Mouse (Mus musculus) heart, embryonic 14.5 days (tissue): ENCODE measurements around the gene Il4i1. TPM values are rescaled to one million over a fixed set of nuclear protein-coding genes. Genes with fewer than 3 reads are reported as not detected.
"Not testable (repeated sequence)": the region's sequence is repeated elsewhere in the genome, so short reads cannot be mapped to it uniquely, and the experiment has no call there.

Experiments
- ATAC-seq: fragments of 200-750 bp; cut with Nextera tagmentation; 2 replicates; pipeline ENCODE4 v1.8.0; 2017; ENCODE audit warnings: low read depth, moderate TSS enrichment; ENCODE audit not compliant: insufficient number of reproducible peaks, insufficient read depth, low FRiP score
- H3K27ac ChIP-seq, 2 experiments: fragments of 200-500 bp in 1 of 2; fragments of 300-500 bp in 1 of 2; sonication (generic) in 1 of 2; replicated peaks in 1 of 2; 2 replicates each; pipeline ENCODE4 v1.5.1; 2012 to 2014; ENCODE audit warnings: low read depth in 2 of 2, low read length in 2 of 2, control low read depth in 1 of 2, mild to moderate bottlenecking in 1 of 2, mixed read lengths in 1 of 2; ENCODE audit not compliant: control insufficient read depth in 1 of 2, insufficient read depth in 1 of 2
- H3K27me3 ChIP-seq: fragments of 300-500 bp; sonication (generic); 2 replicates; pipeline ENCODE4 v1.6.1; 2014; ENCODE audit warnings: mild to moderate bottlenecking, low read length, control low read depth; ENCODE audit not compliant: control insufficient read depth, insufficient read depth
- H3K36me3 ChIP-seq: fragments of 300-500 bp; sonication (generic); 2 replicates; pipeline ENCODE4 v1.6.1; 2014; ENCODE audit warnings: mild to moderate bottlenecking, control low read depth, low read length, mixed read lengths; ENCODE audit not compliant: control insufficient read depth, insufficient read depth
- H3K4me1 ChIP-seq, 2 experiments: fragments of 200-500 bp in 1 of 2; fragments of 300-500 bp in 1 of 2; sonication (generic) in 1 of 2; 2 replicates each; pipeline ENCODE4 v1.6.1; 2012 to 2014; ENCODE audit warnings: low read length in 2 of 2, control low read depth in 1 of 2, mixed read lengths in 1 of 2; ENCODE audit not compliant: control insufficient read depth in 2 of 2, insufficient read depth in 2 of 2
- H3K4me2 ChIP-seq: fragments of 300-500 bp; sonication (generic); 2 replicates; pipeline ENCODE4 v1.6.1; 2014; ENCODE audit warnings: mild to moderate bottlenecking, low read length
- H3K4me3 ChIP-seq, 2 experiments: fragments of 200-500 bp in 1 of 2; fragments of 300-500 bp in 1 of 2; sonication (generic) in 1 of 2; 2 replicates each; pipeline ENCODE4 v1.5.1; 2012 to 2014; ENCODE audit warnings: low read length in 2 of 2, mild to moderate bottlenecking in 2 of 2, control low read depth in 1 of 2, low read depth in 1 of 2, moderate library complexity in 1 of 2; ENCODE audit not compliant: control insufficient read depth in 1 of 2, insufficient read depth in 1 of 2
- H3K9ac ChIP-seq: fragments of 300-500 bp; sonication (generic); 2 replicates; pipeline ENCODE4 v1.6.1; 2014; ENCODE audit warnings: mild to moderate bottlenecking, low read length
- H3K9me3 ChIP-seq: fragments of 300-500 bp; sonication (generic); 2 replicates; pipeline ENCODE4 v1.6.1; 2016; ENCODE audit warnings: low read length, control low read depth; ENCODE audit not compliant: control insufficient read depth
- WGBS: fragments of 180-500 bp; shearing (Covaris S2); extraction: QIAGEN DNeasy Blood & Tissue Kit; methylation state at CpG from one replicate; pipeline ENCODE4 v1.1.7; 2014; 5-methylcytosine and 5-hydroxymethylcytosine counted together
- polyA plus RNA-seq: library from polyadenylated mRNA; unstranded; fragments of >200 nt; fragmentation: Nextera tagmentation; extraction: Ambion mirVana; gene quantifications from 2 replicates; pipeline ENCODE4 v1.2.1, GENCODE M21; 2014

Il4i1 gene
- polyA plus RNA-seq, 1 experiment from 2014 or later = 0.91 TPM

GRCm38 (mm10) chr7:44870614-44871013 is 54.4 kb downstream of the Il4i1 start:
- peak overlapping the region; percentile 83 to 100 for H3K27ac ChIP-seq
- peak overlapping the region in 1 of 2 experiments; percentile 77; a peak in 2 of 4 replicates for H3K4me3 ChIP-seq
- H3K36me3 ChIP-seq = peaks cover 11% of the 10 kb centered on the region; the same call in 1 of the 2 replicates
- H3K4me1 ChIP-seq = peaks cover 31 to 52% of the 10 kb centered on the region in 2 experiments
- ATAC-seq = no peak
- H3K27me3 ChIP-seq = no peaks in the 10 kb centered on the region
- no peaks in the 10 kb centered on the region for H3K9me3 ChIP-seq
- 83% methylated on average over 6 of the region's 6 CpGs for WGBS
- H3K9ac ChIP-seq = peak overlapping the region; percentile 97
- H3K4me2 ChIP-seq = peak overlapping the region; percentile 92

- Histone ChIP-seq H3K9me3 (no peaks in the 10 kb centered on the region), H3K9ac (no peak overlapping the region), H3K27ac (no peak overlapping the region), H3K27me3 (no peaks in the 10 kb centered on the region), H3K4me3 (no peak overlapping the region), H3K36me3 (peaks cover 10% of the 10 kb centered on the region; the same call in 1 of the 2 replicates), H3K4me1 (peaks cover 28 to 46% of the 10 kb centered on the region in 2 experiments), H3K4me2 (no peak overlapping the region)
- no peak for ATAC-seq
- 71% methylated on average over 1 of the region's 1 CpGs for WGBS
Observed at GRCm38 (mm10) chr7:44871181-44871580, 55.0 kb downstream of the Il4i1 start.

DNA sequence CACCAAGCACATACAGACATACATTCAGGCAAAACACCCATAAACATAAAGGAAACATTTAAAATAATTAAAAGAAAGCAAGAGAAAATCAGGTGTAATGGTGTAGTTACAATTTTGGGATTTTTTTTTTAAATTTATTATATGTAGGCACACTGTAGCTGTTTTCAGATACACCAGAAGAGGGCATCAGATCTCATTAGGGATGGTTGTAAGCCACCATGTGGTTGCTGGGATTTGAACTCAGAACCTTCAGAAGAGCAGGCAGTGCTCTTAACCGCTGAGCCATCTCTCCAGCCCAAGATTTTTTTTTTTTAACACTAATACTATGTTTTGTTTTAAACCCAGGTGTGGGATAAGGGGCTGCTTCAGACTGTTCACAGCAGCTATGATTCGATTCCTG is 55.6 kb downstream of the Il4i1 start:
- not testable (repeated sequence) for H3K9me3 ChIP-seq, H3K4me2 ChIP-seq, H3K9ac ChIP-seq, H3K4me3 ChIP-seq, ATAC-seq, H3K27ac ChIP-seq, H3K27me3 ChIP-seq
- H3K36me3 ChIP-seq = peaks cover 16% of the 10 kb centered on the region
- peaks cover 23 to 40% of the 10 kb centered on the region in 2 experiments for H3K4me1 ChIP-seq
- 88% methylated on average over 2 of the region's 2 CpGs for WGBS

DNA sequence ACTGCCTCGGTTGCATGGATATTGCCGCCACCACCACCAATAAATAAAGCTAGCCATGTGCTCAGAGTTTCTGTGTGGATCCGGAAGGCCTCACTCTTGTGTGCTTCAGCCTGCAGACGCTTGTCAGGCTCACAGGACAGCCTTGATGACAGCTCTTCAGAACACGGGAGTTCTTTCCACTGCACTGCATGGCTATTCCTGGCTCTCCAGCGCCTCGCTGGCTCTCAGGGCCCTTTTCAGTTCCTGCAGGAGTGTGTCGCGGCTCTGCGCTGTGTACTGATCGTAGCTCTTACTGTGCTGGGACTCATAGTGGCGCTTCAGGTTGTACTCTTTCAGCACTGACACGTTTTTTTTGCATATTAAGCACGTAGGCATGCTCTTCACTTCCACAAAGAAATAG is 61.6 kb downstream of the Il4i1 start:
- Histone ChIP-seq H3K27me3 (no peaks in the 10 kb centered on the region), H3K36me3 (peaks cover 71% of the 10 kb centered on the region), H3K4me3 (no peak overlapping the region), H3K9me3 (no peaks in the 10 kb centered on the region), H3K4me1 (peaks cover 20 to 24% of the 10 kb centered on the region in 2 experiments), H3K4me2 (no peak overlapping the region), H3K9ac (0 out of 2 replicates have a peak overlapping the region, but pooled peaks have one; percentile 27), H3K27ac (peak overlapping the region; percentile 60 to 87)
- WGBS = 37% methylated on average over 14 of the region's 14 CpGs
- ATAC-seq = peak; percentile 54

GRCm38 (mm10) chr7:44883036-44883435 is 66.8 kb downstream of the Il4i1 start:
- 89% methylated on average over 3 of the region's 3 CpGs for WGBS
- no peak for ATAC-seq

GRCm38 (mm10) chr7:44884637-44885036 is 68.5 kb downstream of the Il4i1 start:
- H3K9me3 ChIP-seq = no peaks in the 10 kb centered on the region
- H3K4me2 ChIP-seq = no peak overlapping the region
- no peak overlapping the region for H3K27ac ChIP-seq
- H3K36me3 ChIP-seq = peaks cover 89% of the 10 kb centered on the region
- ATAC-seq = no peak
- H3K27me3 ChIP-seq = no peaks in the 10 kb centered on the region
- peaks cover 12 to 22% of the 10 kb centered on the region in 2 experiments for H3K4me1 ChIP-seq
- H3K9ac ChIP-seq = no peak overlapping the region
- no peak overlapping the region for H3K4me3 ChIP-seq
- WGBS = 100% methylated on average over 5 of the region's 5 CpGs

More at GRCm38 (mm10) chr7:44883036-44883435, 66.8 kb downstream of the Il4i1 start:
- Histone ChIP-seq H3K27me3 (no peaks in the 10 kb centered on the region), H3K9ac (no peak overlapping the region), H3K9me3 (no peaks in the 10 kb centered on the region), H3K4me1 (peaks cover 11 to 13% of the 10 kb centered on the region in 2 experiments), H3K4me2 (no peak overlapping the region), H3K36me3 (peaks cover 93% of the 10 kb centered on the region), H3K27ac (no peak overlapping the region), H3K4me3 (no peak overlapping the region)

GRCm38 (mm10) chr7:44886964-44887363 is 70.8 kb downstream of the Il4i1 start:
- 86% methylated on average over 7 of the region's 7 CpGs for WGBS
- Histone ChIP-seq H3K9ac (no peak overlapping the region), H3K4me3 (no peak overlapping the region), H3K27me3 (no peaks in the 10 kb centered on the region), H3K4me2 (no peak overlapping the region), H3K9me3 (no peaks in the 10 kb centered on the region), H3K4me1 (peaks cover 20 to 37% of the 10 kb centered on the region in 2 experiments), H3K27ac (no peak overlapping the region), H3K36me3 (peaks cover 76% of the 10 kb centered on the region)
- no peak for ATAC-seq
